Mouse (Mus musculus) B cell, adult 2 months (primary cell): Measurements from ENCODE around the gene Tet1.
A peak's percentile ranks its signal among the peaks of the same experiment; 100 is the strongest.

Experiments
- DNase-seq, 2 experiments: peaks; one replicate each; pipeline ENCODE4 v3.0.0; 2022

The Tet1 gene

DNA sequence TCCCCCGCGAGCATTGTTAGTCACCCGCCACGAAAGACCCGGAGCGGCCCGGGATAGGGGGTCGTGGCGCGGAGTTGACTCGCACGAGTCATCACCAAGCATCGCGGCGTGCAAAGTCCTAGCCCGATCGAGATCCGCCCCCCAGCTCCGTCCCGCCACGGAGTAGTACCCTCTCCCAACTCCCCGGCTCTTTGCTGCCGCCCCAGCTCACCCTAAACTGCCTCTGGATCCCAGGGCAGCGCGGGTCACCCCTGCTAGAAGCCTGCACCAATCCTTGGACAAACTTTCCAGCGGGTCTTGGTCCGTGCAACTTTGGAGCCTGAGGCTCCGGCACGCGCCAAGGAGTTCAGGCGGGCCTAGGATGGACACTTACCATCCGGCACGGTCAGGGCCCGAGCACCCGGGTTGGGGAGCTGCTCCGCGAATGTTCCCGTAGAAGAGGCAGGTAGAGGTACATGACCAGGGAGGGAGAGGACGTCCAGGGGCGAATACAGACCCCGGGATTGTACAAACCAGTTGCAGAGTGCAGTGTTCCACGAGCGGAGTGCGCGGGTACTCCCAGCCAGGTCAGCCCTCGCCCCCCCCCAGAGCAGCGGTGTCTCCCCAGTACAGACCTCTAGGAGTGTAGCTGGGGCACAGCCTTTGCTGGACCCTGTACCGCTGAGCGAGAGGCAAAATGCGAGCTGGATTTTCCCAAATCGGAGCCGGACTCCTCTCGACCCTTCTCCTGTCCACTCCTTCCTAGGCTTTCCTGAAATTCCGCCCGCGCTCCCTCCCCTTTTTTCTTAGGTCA lies 21.8 kb downstream of the Tet1 start:
- DNase-seq: peak; percentile 20 to 40

DNA sequence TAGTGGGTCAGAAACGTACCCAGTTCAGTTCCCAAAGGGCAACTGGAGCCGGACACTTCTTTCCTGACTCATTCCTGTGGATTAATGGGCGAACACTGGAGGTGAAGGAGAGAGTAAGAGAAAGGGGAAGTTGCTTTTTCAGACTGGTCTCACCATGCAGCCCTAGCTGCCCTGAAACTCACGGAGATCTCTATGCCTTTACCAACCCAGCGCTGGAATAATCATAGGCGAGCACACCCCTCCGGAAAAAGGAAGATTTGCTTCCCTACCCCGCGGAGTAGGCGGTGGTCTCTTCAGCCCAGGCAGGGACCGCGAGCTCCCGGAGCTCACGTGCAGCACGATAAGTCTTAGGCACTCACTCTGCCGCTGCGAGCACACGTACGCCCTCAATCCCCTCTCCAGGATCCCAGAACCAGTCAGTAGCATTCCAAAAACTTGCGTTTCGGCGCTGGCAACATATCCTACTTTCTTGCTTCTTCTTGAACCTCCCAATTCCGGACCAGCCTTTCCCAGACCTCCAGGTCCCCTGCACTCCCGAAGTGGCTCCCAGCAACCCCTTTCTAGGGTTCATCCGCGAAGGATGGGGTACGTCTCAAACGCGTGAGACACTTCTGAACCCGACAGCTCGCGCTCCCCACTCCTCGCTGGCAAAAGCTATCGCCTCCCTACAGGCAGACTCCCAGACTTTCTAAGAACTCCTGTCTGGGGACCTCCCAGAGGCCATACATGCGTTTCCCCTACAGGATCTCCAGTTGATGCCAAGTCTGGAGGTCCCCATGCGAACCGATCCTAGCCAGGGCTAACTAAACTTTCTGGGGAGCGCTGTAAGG lies 22.6 kb downstream of the Tet1 start:
- peak; percentile 34 to 50 for DNase-seq

- DNase-seq: no peak
These were observed 23.3 kb downstream of the Tet1 start for GRCm38 (mm10) chr10:62885460-62885859.

DNA sequence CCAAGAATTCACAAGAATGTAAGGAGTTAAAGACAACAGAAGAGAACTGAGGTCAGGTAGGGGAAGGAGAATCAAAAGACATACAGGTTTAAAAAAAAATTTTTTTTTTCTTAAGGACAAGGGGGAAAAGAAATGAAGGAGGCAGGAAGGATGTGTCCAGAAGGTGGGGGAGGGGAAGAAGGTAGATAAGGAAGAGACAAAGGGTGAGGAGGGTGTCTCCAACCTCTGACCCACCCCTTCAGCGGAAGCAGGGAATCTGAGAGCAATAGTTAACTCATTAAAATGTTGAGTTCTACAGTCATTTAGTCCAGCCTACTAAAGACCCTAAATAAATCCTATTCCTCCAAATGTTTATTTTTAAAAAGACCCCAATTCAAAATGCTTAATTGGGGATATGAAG lies 24.3 kb downstream of the Tet1 start:
- no peak for DNase-seq

- peak; percentile 27 to 39 for DNase-seq
These were observed 24.8 kb downstream of the Tet1 start for GRCm38 (mm10) chr10:62883933-62884372.

DNA sequence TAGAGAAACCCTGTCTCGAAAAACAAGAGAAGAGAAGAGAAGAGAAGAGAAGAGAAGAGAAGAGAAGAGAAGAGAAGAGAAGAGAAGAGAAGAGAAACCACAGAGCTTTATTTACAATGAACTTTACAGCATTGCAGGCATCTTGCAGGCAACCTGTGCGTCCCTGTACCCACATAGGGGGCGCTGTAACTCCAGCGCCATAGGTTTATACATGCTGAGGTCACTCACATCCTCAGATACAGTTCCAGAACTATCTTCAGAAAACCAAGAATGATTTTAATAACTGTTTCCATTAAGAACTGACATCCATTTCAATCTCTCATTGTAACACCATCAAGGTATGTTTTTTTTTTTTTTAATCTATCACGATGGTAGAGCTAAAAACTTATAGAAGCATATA lies 27.6 kb downstream of the Tet1 start:
- DNase-seq: peak; percentile 46 to 51

DNA sequence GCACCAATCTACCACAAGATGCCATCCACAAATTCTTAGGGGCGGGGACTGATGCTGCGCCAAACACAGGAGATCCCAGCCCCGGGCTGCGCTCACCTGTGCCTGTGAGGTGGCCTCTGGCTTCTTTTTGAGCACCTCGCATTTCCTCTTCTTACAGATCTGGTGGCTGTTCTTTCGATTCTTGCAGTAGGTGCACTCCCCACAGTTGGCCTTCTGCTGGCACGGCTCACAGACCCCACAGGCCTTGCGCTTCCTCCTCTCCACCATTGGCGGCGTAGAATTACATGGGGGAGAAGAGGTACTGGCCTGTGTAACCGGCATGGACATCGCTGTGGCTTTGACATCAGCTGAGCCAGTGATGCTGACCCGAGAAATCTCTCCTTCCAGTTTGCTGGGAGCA lies 30.7 kb downstream of the Tet1 start:
- no peak for DNase-seq

GRCm38 (mm10) chr10:62875565-62875964 lies 33.2 kb downstream of the Tet1 start:
- DNase-seq: no peak

GRCm38 (mm10) chr10:62874828-62875227 lies 34.0 kb downstream of the Tet1 start:
- DNase-seq: no peak

- no peak for DNase-seq
These were observed 42.6 kb downstream of the Tet1 start for GRCm38 (mm10) chr10:62866035-62866791.

DNA sequence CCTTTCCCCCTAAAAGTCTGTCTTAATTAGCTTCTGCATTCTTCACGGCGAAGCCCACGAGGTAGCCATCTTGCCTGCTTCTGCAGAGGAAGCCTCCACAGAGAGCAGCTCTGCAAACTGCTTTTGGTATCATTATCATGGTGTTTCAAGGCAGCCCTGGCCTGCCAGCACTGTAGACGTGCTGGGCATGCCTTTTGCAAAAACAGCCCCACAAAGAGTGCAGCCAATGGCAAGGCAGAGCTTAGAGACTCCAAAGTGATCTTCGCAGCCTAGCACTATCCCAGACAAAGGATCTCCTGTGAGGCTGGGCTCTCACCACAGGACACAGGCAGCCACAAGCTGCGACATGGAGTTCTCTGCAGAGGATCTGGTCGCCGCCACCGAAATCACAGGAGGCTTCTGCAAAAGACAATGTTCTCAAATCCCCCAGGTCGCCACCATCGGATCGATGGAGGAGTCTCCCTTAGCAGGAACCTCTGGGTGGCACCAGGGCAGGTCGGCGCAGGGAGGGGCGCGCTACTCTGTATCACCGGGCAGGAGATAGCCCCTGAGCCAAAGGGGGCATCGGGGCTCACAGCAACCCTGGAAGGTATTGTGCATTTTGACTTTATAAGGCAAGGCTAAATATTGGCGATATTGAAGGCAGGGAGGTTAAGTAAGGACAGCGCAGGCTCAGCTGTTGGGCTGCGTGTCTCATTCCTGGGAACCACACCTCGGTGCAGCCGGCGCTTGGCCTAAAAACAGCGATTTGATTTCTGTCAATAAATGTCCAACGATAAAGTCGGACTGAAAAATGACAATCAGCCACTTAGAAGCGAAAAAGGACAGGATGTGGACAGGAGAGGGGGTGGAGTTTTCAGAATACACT lies 43.4 kb downstream of the Tet1 start:
- peak; percentile 44 to 50 for DNase-seq

GRCm38 (mm10) chr10:62863563-62863962 lies 45.2 kb downstream of the Tet1 start:
- DNase-seq: no peak

GRCm38 (mm10) chr10:62862435-62862834 lies 46.4 kb downstream of the Tet1 start:
- DNase-seq: peak; percentile 50 to 54

GRCm38 (mm10) chr10:62858967-62859366 lies 49.8 kb downstream of the Tet1 start:
- no peak for DNase-seq

- DNase-seq: no peak
These were observed 52.0 kb downstream of the Tet1 start for GRCm38 (mm10) chr10:62856690-62857290.

DNA sequence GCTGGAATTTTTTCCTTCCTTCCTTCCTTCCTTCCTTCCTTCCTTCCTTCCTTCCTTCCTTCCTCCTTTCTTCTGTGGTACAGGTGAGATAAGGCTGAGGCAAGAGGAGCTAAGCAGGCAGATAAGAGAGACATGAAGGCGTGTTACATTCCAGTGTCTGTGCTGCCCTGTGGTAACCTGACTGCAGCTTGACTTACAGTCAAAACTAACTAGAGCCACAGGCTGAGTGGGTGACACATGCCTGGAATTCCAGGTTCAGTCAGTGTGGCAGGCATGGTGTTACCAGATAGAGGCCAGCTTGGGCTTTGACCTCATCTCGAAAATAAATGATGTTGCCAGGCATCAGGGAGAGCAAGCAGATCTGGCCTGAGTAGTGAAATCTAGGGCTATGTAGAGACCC lies 53.8 kb downstream of the Tet1 start:
- DNase-seq: no peak

GRCm38 (mm10) chr10:62854581-62854980 lies 54.2 kb downstream of the Tet1 start:
- no peak for DNase-seq

GRCm38 (mm10) chr10:62851578-62851977 lies 57.2 kb downstream of the Tet1 start:
- DNase-seq: no peak

GRCm38 (mm10) chr10:62851025-62851424 lies 57.8 kb downstream of the Tet1 start:
- DNase-seq: no peak

GRCm38 (mm10) chr10:62848783-62849182 lies 60.0 kb downstream of the Tet1 start:
- no peak for DNase-seq

DNA sequence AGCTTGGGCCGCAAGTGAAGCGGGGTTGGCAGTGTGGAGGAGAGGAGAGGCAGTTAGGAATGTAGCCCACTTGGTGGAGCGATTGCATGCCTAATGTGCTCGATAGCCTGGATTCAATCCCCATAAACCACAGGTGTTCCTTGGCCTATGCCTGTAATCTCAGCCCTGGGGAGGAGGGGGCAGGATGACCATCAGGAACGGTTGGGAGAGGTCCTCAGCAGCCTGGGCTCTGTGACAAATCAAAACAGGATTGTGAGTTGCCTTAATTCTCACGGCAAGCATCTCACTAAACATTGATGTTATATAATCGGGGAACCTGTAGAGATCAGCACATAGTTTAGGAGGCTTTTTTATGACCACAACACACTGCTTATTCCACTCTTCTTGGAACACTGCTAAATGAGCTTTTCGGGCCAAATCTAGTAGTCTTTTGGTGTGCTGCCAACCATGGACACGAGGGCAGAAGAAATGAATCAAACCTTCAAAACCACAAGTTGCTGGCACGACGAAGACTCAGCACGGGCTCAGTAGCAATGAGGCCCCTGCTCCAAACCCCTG lies 61.6 kb downstream of the Tet1 start:
- no peak for DNase-seq
